Mouse (Mus musculus): ENCODE measurements around the gene Ifrd2.

- TF ChIP-seq CTCF (IDR thresholded peaks at IDR 0.05; ENCODE audit: low read depth) (no peak; the same call in 1 of the 2 replicates), EP300 (IDR thresholded peaks at IDR 0.05; ENCODE audit: low read depth) (0 out of 2 replicates have a peak, but pooled peaks have one; percentile 7)
These were observed 25.6 kb downstream of the Ifrd2 start for GRCm38 (mm10) chr9:107612945-107613569.

All from liver, embryonic 14.5 days (tissue).